Mouse (Mus musculus): ENCODE results near the gene Ms4a4b.
"Not testable (repeated sequence)": the region's sequence is repeated elsewhere in the genome, so short reads cannot be mapped to it uniquely, and the experiment has no call there.

- not testable (repeated sequence) for TF ChIP-seq CTCF (IDR thresholded peaks at IDR 0.05; ENCODE audit: low read depth, low read length); POLR2A (IDR thresholded peaks at IDR 0.05; ENCODE audit: extremely low read depth, insufficient read depth, low read length)
These were observed 24.5 kb upstream of the Ms4a4b start for GRCm38 (mm10) chr19:11418865-11419264.

All from liver, adult 2 months (tissue).